Mouse (Mus musculus) spleen, adult 12 weeks (tissue): ENCODE measurements around the gene Supt7l.

Experiments used
- DNase-seq: peaks from one replicate; pipeline ENCODE4 v3.0.0; 2022; ENCODE audit warnings: low spot score

Supt7l gene

DNA sequence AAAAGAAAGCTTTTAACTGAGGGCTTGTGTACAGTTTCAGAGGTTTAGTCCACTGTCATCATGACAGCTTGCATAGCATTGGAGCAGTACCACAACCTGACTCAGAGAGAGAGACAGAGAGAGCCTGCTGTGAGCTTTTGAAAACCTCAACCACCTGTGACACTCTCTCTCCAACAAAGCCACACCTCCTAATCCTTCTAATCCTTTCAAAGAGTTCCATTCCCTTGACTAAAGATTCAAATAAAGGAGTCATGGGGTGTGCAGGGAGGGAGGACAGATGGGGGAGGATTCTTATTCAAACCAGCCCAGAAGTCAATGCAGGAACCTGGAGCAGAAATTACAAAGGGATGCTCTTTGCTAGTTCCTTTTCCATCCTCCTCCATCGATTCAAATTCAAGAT, 35.6 kb downstream of the Supt7l start:
- no peak for DNase-seq

DNA sequence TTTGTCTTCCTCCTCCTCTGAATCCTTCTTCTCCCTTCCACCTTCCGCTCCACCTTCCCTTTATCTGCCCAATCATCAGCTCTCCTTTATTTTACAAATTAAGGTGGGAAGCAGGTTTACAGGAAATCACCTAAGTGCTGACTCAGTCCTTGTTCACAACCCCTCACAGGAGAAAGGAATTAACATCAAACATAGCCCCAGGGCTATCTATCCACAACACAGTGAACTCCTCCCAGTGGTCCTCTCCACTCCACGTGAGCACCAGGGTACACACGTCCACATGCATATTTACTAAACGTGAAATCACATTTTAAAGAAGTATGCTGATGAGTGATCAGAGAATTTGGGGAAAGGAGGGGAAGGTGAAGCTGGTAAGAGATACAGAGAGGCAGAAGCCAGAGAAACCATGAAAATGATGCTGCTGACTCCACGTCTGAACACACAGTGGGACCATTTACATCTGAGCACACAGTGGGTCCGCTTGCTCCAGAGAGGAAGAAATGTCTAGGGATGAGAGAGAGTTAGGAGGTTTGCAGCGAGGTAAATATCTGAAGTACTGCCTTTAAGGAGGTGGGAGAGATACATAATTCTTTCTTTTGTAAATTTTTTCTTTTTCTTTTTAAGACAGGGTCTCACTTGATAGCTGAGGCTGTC, 38.4 kb downstream of the Supt7l start:
- no peak for DNase-seq

DNA sequence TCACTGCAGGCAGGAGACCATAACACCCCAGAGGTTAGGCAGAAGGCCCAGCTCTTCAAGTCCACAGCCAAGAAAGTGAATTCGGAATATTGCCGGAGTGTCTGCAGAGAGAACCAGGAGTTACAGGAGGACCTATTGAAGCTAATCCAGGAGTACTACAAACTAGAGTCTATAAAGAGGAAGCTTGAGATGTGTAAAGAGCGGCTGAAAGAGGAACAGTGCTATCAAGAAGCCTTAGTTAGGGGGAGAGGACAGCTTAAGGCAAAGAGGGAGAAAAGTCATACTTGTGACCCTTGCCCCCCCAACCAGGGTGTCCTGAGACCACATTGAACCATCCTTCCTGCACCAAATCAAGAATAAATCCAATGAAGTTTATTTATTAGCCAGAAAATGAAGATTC, 39.7 kb downstream of the Supt7l start:
- DNase-seq = no peak

DNA sequence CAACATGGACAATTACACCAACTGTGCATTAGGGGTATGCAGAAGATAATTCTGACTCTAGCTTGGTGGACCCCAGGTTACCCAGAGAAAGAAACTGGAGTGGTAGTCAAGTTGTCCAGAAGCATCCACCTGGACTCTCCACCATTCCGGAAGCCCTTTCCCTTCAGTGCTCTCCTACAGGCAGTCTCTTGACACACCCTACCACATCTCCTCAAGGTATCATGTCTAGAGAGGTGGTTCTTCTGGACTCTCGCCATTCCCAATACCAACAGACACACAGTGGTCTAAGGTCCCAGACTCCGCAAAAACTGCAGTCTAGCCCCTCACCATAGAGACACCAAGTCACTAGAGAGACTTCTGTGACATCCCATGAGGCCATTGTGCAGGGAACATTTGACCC, 42.2 kb downstream of the Supt7l start, which contains the start of gene 4930548H24Rik:
4930548H24Rik (plus strand) TSS at position 301 of the 400 bp plus-strand sequence.
- no peak for DNase-seq

DNA sequence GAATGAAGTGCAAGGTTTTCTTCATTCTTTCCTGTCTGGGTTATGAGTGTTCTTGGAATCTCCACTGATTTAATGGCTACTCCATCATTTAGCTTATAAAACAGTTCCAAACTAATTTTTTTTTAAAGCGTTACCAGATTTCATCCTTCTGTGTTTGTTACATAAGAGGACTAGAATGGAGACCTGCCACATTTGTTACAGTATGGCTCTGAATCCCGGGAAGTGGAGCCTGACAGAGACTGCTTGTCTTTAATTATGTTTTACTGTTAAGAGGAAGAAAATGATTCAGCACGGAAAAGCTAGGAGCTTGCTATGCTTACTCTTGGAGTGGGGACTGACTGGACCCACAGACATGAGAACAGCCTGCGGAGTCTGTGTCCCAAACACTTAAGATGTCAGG, 47.1 kb downstream of the Supt7l start:
- no peak for DNase-seq

DNA sequence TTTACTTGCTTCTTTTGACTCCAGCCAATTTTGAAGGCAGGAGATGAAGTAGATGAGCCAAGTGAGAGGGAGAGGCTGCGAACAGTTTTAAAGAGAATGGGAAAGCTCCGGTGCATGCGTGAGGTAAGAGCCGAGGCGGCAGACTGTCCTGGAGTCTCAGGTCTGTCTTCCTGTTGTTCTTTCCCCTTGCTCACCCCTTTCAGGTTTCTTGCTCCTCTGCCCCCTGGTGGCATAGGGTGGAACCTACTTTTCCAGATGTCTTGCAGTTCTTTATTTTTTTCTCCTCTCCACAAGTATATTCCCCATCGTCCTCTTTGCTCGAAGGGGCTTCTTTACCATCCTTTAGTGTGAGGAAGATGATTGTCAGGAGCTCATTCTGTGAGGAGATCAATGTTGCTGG, 57.3 kb downstream of the Supt7l start:
- peak; percentile 23 for DNase-seq

DNA sequence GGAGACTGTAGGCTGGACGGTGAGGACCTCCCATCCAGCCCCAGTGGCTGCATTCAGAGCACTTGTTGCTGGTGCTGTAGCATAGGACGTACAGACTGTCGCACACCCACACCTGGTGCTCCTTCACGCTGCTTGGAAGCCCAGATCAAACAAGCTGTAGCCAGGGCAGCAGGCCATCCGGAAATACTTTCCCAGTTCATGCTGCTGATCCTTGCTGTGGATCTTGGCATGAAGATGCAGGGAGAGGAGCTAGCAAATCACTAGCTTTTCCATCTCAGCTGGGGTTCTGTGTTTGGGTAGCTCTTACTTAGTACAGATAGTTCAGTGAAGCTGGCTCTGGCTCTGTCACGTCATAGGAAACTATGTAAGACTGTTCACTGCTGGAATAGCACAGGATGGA, 57.9 kb downstream of the Supt7l start:
- DNase-seq = no peak

DNA sequence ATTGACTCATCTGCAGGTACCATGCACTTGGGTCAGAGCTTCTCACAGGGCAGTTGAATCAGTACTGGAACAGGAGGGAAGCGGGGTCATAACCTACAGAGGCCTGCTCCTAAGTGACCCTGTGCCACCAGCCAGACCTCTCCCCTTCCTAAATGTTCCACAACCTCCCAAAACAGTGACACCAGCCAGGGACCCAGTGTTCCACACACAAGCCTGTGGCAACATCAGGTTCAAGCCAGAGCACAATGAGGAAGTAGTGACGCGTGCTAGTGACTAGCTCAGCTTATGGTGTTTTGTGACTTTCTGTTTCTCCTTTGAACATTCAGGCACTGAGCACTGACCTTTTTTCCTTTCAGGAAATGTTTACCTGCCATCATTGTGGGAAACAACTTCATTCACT, 59.8 kb downstream of the Supt7l start:
- no peak for DNase-seq
